Mouse (Mus musculus) brain, embryonic 14.5 days (tissue): ENCODE results near the gene Adh7. TPM values are rescaled to one million over a fixed set of nuclear protein-coding genes. Genes with fewer than 3 reads are reported as not detected.
A peak's percentile ranks its signal among the peaks of the same experiment; 100 is the strongest.

Experiments used
- DNase-seq: peaks from one replicate; pipeline ENCODE4 v3.0.0-alpha.2; 2011; ENCODE audit warnings: low read depth
- CTCF ChIP-seq: fragments of 200-500 bp; IDR thresholded peaks from 2 replicates; pipeline ENCODE4 v1.5.1; 2012; ENCODE audit warnings: inconsistent platforms, mild to moderate bottlenecking, moderate library complexity, borderline replicate concordance; ENCODE audit not compliant: insufficient read depth, insufficient read length; ENCODE audit errors: extremely low read depth
- POLR2A ChIP-seq: fragments of 200-500 bp; IDR thresholded peaks from 2 replicates; pipeline ENCODE4 v1.6.1; 2012; ENCODE audit warnings: mild to moderate bottlenecking, inconsistent platforms, borderline replicate concordance; ENCODE audit not compliant: poor library complexity, insufficient read depth, insufficient read length, severe bottlenecking; ENCODE audit errors: extremely low read depth
- polyA plus RNA-seq: library from polyadenylated mRNA; depleted of rRNA; stranded (reverse); fragments of >200 nt; gene quantifications from 2 replicates; pipeline ENCODE4 v1.2.3, GENCODE M21; 2012

Adh7 gene
- polyA plus RNA-seq, 1 experiment, result 0.68 TPM

GRCm38 (mm10) chr3:138226476-138226875 is 8.9 kb downstream of the Adh7 start:
- TF ChIP-seq POLR2A (no peak), CTCF (no peak)
- DNase-seq, result no peak

- no peak for DNase-seq
- TF ChIP-seq POLR2A (no peak), CTCF (no peak)
Observed at GRCm38 (mm10) chr3:138227082-138227481, 9.5 kb downstream of the Adh7 start.

- TF ChIP-seq POLR2A (no peak), CTCF (no peak)
- DNase-seq, result no peak
Observed at GRCm38 (mm10) chr3:138227782-138228181, 10.2 kb downstream of the Adh7 start.

GRCm38 (mm10) chr3:138229448-138229847 is 11.9 kb downstream of the Adh7 start:
- TF ChIP-seq POLR2A (no peak), CTCF (no peak)

GRCm38 (mm10) chr3:138230266-138230665 is 12.7 kb downstream of the Adh7 start:
- DNase-seq, result no peak
- TF ChIP-seq POLR2A (no peak), CTCF (no peak)

More at GRCm38 (mm10) chr3:138229448-138229847, 11.9 kb downstream of the Adh7 start:
- DNase-seq, result no peak

GRCm38 (mm10) chr3:138231531-138231930 is 14.0 kb downstream of the Adh7 start:
- TF ChIP-seq CTCF (no peak), POLR2A (no peak)
- no peak for DNase-seq

- TF ChIP-seq POLR2A (no peak), CTCF (no peak)
- no peak for DNase-seq
Observed at GRCm38 (mm10) chr3:138236546-138237163, 19.1 kb downstream of the Adh7 start.

GRCm38 (mm10) chr3:138238046-138238445 is 20.5 kb downstream of the Adh7 start:
- DNase-seq, result no peak
- TF ChIP-seq POLR2A (no peak), CTCF (no peak)

- TF ChIP-seq POLR2A, result no peak
- TF ChIP-seq CTCF, result no peak
- no peak for DNase-seq
Observed at GRCm38 (mm10) chr3:138239461-138239860, 21.9 kb downstream of the Adh7 start.

- TF ChIP-seq CTCF, result no peak
- no peak for TF ChIP-seq POLR2A
- DNase-seq, result peak; percentile 55
Observed at GRCm38 (mm10) chr3:138240411-138240810, 22.9 kb downstream of the Adh7 start.

- DNase-seq, result no peak
- TF ChIP-seq CTCF, result no peak
- no peak for TF ChIP-seq POLR2A
Observed at GRCm38 (mm10) chr3:138240942-138241341, 23.4 kb downstream of the Adh7 start.

- no peak for TF ChIP-seq POLR2A
- no peak for TF ChIP-seq CTCF
- no peak for DNase-seq
Observed at GRCm38 (mm10) chr3:138241371-138241770, 23.8 kb downstream of the Adh7 start.
